Mouse (Mus musculus): Measurements from ENCODE around the gene Gm49322. TPM values are rescaled to one million over a fixed set of nuclear protein-coding genes. Genes with fewer than 3 reads are reported as not detected.
"Not testable (repeated sequence)": the region's sequence is repeated elsewhere in the genome, so short reads cannot be mapped to it uniquely, and the experiment has no call there.

Gene Gm49322
- 1 to 10 TPM; 1.1 to 1.7 TPM for total RNA-seq (2021)
- long read RNA-seq, experiment 1, full-length matches to known transcripts = 2 of 2 reads
- long read RNA-seq, experiment 1, partial matches to known transcripts = 0 of 2 reads
- long read RNA-seq, experiment 1, other reads (novel, unspliced or antisense) = 0 of 2 reads
- long read RNA-seq, experiment 2, full-length matches to known transcripts = 1 of 6 reads
- long read RNA-seq, experiment 2, partial matches to known transcripts = 0 of 6 reads
- long read RNA-seq, experiment 2, other reads (novel, unspliced or antisense) = 5 of 6 reads

GRCm38 (mm10) chr10:80605721-80606120, at the start of gene Gm49322:
Gm49322 (plus strand) TSS chr10:80606021.
- not testable (repeated sequence) for DNase-seq (ENCODE audit: low spot score in 2 of 2)

DNA sequence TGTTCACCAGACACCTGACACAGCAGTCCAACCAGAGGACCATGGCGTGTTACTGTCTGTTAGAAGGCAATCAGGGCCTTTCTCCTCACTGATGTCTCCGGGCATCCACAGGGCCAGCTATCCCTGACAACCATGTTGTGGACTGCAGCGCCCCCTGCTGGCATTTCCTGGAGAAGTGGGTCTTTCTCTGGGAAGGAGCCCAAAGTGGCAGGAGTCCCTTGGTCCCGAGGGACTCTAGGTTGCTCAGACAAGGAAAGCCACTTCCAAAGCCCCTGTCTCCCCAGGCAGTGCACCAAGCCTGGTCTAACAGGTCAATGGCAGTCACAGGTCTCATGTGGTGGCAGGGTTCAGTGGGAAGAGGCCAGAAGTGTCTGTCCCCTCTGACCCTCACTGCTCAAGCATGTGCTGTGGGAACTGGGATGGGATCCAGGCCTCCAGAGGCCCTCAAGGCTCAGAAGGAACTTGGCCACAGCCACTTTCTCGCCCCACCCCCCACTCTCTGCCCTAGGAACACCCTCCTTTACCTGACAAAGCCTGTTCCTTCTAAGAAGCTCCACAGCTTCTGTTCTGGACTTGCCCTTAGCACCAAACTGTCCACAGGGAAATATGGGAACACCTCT, 48.4 kb upstream of the Gm49322 start:
- peak in 1 of 2 experiments; percentile 78 for DNase-seq (ENCODE audit: low spot score in 2 of 2)

DNA sequence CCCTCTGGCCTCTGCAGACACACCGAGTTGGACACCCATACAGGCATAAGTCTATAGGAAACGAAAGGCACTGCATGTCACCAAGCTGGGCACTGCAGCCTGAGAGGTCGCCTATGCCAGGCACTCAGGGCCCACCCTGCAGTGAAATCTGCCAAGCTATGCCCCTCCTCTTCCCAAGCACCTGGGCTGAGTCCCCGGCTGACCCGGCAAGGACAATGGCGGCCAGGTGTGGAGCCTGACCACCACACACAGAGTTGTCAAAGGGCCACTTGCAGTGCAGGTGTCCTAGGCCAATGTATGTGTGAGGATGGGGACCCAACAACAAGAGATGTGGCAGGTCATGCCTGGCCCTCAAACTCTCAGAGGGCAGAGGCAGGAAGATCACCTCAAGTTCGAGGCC, 46.4 kb upstream of the Gm49322 start:
- no peak for DNase-seq (ENCODE audit: low spot score in 2 of 2)

DNA sequence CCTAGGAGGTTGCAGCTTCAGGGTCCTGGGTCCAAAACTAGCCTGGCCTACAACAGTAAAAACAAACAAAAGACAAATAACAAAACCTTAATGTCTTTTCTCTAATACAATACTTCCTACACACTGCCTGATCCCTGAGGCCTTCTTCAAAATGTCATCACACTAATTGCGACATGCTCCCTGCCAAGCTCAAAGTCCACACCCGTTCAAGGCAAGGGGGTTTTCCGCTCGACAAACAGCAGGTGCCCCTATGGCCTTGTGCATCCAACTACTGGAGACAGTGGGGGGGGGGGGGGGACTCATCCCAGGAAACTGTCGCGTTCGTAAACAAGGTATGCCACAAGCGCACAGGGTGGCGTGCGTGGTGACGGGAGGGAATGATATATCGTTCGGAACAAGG, 45.2 kb upstream of the Gm49322 start:
- no peak for DNase-seq (ENCODE audit: low spot score in 2 of 2)

- DNase-seq (ENCODE audit: low spot score in 2 of 2) = peak; percentile 75 to 93
Observed at GRCm38 (mm10) chr10:80561116-80561944, 44.5 kb upstream of the Gm49322 start, which contains the start of gene Rexo1. Rexo1 (minus strand) TSS chr10:80561560.

DNA sequence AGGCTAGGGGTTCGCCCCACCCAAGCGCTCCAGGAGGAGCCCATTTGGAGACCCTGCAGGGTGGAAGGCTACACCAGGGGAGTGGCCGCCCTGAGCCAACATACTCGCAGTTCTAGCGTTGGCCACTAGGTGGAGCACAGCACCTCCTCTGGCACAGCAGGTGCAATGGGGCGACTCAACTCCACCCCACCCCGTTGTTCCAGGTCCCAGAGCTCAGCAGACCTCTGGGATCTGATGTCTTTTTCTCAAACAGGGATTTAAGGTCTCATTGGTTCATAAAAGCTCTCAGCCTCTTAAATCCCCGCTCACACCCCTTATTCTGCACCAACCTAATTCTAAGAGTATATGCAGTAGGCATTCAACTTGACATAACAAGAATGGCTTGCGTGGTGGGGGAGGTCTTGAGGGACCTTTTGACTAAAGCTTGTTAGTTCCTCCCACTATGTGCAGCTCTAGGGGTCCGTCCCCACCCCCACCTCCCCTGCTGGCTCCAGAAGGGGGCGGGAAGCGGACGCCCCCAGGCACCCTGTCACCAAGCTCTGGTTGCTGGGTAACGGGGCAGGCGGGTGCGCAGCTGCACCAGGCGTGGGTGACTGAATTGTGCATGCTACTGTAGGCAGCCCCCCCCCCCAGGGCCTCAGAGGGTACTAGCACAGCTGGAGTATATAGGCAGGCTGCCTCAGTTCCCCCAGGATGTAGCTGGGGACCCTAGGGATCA, 39.3 kb upstream of the Gm49322 start:
- peak; percentile 75 to 82 for DNase-seq (ENCODE audit: low spot score in 2 of 2)

GRCm38 (mm10) chr10:80568876-80569275, 36.9 kb upstream of the Gm49322 start:
- DNase-seq (ENCODE audit: low spot score in 2 of 2) = peak in 1 of 2 experiments; percentile 21

DNA sequence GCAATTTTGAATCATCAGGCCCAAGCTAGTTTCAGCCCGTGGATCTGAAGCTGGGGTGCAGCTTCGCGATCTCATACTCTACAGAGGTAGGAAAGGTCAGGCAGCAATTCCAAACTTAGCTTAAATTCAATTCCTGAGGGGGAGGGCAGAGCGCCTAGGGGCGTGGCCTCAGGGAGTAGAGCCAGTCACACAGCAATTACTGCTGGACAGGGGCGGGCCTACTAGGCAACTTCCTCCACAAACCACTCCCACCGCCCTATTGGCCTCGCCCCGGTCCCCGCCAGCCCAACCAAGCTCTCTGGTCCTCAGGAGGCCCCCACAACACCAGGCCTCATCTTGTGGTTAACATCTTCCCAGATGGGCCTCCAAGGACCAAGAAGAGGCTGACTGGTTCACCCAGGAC, 36.2 kb upstream of the Gm49322 start:
- peak; percentile 59 to 77 for DNase-seq (ENCODE audit: low spot score in 2 of 2)

- DNase-seq (ENCODE audit: low spot score in 2 of 2) = peak in 1 of 2 experiments; percentile 16
Observed at GRCm38 (mm10) chr10:80570419-80570818, 35.4 kb upstream of the Gm49322 start.

GRCm38 (mm10) chr10:80570871-80571836, 34.7 kb upstream of the Gm49322 start:
- peak in 1 of 2 experiments; percentile 32 for DNase-seq (ENCODE audit: low spot score in 2 of 2)

DNA sequence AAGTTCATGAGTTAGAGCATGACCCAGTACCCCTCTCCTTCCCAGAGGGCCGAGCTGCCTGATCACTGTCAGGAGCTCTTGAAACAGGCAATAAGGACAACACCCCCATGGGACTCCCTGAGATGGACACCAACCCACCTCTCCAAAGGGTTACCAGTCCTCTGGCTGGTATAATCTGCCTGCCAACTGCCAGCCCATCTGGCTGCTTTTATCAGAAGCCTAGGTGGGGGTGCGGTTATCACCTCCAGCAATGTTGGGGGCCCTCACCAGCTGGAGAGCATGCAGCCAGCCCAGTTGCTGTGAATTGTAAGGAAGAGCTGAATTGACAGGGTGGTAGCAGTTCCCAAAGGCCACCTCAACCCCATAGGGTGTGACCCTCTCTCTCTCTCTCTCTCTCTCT, 33.3 kb upstream of the Gm49322 start:
- no peak for DNase-seq (ENCODE audit: low spot score in 2 of 2)

DNA sequence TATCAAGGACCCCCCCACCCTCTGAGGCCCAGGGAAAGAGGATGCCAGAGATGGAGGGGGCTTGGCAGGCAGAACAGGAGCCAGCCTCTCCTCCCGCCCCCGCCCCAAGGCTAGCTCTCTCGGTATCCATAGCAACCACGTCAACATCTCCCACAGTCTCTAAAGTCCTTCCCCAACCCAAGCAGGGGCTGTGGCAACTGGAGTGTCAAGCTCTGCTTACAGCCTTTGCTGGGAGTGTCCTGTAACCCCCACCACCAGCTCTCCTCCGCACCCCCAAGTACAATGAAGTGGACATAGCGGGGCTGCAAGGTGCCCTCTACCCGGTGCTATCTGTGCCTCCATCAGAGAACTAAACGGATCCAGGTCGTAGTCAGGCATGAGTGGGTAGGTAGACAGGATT, 31.9 kb upstream of the Gm49322 start:
- DNase-seq (ENCODE audit: low spot score in 2 of 2) = no peak

DNA sequence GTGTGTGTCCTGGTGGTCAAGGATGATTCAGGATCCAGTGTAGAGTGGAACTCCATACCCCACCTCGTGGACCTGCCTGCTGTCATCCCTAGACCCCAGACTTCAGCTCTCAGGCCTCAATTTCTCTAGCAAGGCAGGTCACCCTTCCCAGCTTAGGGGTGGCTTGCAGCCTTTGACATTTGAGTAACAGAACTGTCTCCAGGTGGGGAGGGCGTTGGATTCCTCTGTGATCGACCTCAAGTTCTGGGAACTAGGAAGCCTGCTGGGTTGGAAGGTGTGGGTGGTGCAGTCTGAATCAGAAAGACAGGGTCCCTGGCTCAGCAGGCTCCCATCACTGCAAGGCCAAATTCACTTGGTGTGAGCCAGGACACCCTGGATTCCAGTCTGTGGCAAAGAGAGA, 30.9 kb upstream of the Gm49322 start:
- no peak for DNase-seq (ENCODE audit: low spot score in 2 of 2)

GRCm38 (mm10) chr10:80575925-80576324, 29.9 kb upstream of the Gm49322 start:
- no peak for DNase-seq (ENCODE audit: low spot score in 2 of 2)

GRCm38 (mm10) chr10:80576351-80577194, 29.2 kb upstream of the Gm49322 start:
- DNase-seq (ENCODE audit: low spot score in 2 of 2) = peak in 1 of 2 experiments; percentile 59

- DNase-seq (ENCODE audit: low spot score in 2 of 2) = peak; percentile 96
Observed at GRCm38 (mm10) chr10:80577195-80578130, 28.4 kb upstream of the Gm49322 start, which contains the start of gene Klf16. Klf16 (minus strand) TSS chr10:80577321.

DNA sequence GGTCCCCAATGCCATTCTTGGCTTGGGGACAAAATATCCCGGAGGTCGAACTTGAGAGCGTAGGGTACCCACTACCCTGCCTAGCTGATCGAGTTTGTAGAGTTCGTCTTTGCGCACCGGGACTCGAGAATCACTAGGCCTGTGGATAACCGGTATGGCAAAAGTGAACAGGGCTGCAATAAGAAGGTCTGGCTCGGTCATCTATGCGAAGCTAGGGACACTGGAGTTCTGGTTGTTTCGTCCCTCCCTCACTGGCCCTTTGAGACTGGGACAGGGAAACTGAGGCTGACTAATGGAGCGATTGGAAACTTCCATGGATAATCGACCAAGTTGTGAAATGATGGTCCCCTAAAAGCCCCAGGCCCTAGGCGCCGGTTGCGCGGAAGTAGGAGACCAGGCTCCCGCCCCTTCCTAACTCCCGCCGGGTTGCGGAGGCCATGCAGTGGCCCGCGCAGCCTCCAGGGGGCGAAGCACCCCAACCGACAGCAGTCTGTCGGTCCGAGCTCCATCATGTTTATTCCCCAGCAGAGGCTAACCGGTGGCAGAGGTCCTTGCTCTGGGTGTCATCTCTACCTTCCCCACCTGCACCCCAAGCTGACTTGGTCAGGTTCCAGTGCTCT, 27.6 kb upstream of the Gm49322 start:
- peak; percentile 72 to 86 for DNase-seq (ENCODE audit: low spot score in 2 of 2)

Measured in gastrocnemius, postnatal 4 days (tissue).